Mouse (Mus musculus) liver, embryonic 11.5 days (tissue): ENCODE measurements around the gene Jak3. TPM values are rescaled to one million over a fixed set of nuclear protein-coding genes. Genes with fewer than 3 reads are reported as not detected.
"Not testable (repeated sequence)": the region's sequence is repeated elsewhere in the genome, so short reads cannot be mapped to it uniquely, and the experiment has no call there.

Source experiments
- ATAC-seq: fragments of 200-750 bp; cut with Nextera tagmentation; replicated peaks from 2 replicates; pipeline ENCODE4 v1.8.0; 2017; ENCODE audit warnings: moderate number of reproducible peaks, mild to moderate bottlenecking, moderate TSS enrichment, moderate library complexity; ENCODE audit not compliant: low FRiP score
- DNase-seq: peaks from one replicate; pipeline ENCODE4 v3.0.0-alpha.2; 2017; ENCODE audit warnings: low spot score
- H3K27ac ChIP-seq: fragments of 300-500 bp; sonication (generic); 2 replicates; pipeline ENCODE4 v1.5.1; 2014; ENCODE audit warnings: mild to moderate bottlenecking, low read depth, low read length, control low read depth
- H3K27me3 ChIP-seq: fragments of 300-500 bp; sonication (generic); replicated peaks from 2 replicates; pipeline ENCODE4 v1.6.1; 2014; ENCODE audit warnings: low read length, mixed read lengths; ENCODE audit not compliant: control insufficient read depth, insufficient read depth
- H3K36me3 ChIP-seq: fragments of 300-500 bp; sonication (generic); 2 replicates; pipeline ENCODE4 v1.6.1; 2014; ENCODE audit warnings: mild to moderate bottlenecking, low read length, moderate library complexity, mixed read lengths; ENCODE audit not compliant: control insufficient read depth, insufficient read depth
- H3K4me1 ChIP-seq: fragments of 300-500 bp; sonication (generic); replicated peaks from 2 replicates; pipeline ENCODE4 v1.6.1; 2014; ENCODE audit warnings: low read length, mixed read lengths; ENCODE audit not compliant: control insufficient read depth, insufficient read depth
- H3K4me2 ChIP-seq: fragments of 300-500 bp; sonication (generic); 2 replicates; pipeline ENCODE4 v1.6.1; 2014; ENCODE audit warnings: mild to moderate bottlenecking, control low read depth, moderate library complexity
- H3K4me3 ChIP-seq: fragments of 300-500 bp; sonication (generic); 2 replicates; pipeline ENCODE4 v1.5.1; 2014; ENCODE audit warnings: low read depth, low read length, control low read depth
- H3K9ac ChIP-seq: fragments of 300-500 bp; sonication (generic); 2 replicates; pipeline ENCODE4 v1.6.1; 2014; ENCODE audit warnings: low read depth, low read length, control low read depth
- H3K9me3 ChIP-seq: fragments of 300-500 bp; sonication (generic); 2 replicates; pipeline ENCODE4 v1.6.1; 2016; ENCODE audit warnings: low read length, inconsistent platforms, mixed read lengths; ENCODE audit not compliant: control insufficient read depth
- WGBS: fragments of 180-500 bp; shearing (Covaris S2); extraction: QIAGEN DNeasy Blood & Tissue Kit; methylation state at CpG from one replicate; pipeline ENCODE4 v1.1.7; 2014; 5-methylcytosine and 5-hydroxymethylcytosine counted together
- microRNA-seq: library from miRNA; unstranded; fragments of <30 nt; microRNA quantifications from one replicate; pipeline ENCODE4, GENCODE M21; 2017; ENCODE audit warnings: borderline number of aligned reads
- polyA plus RNA-seq: library from polyadenylated mRNA; unstranded; fragments of >200 nt; fragmentation: Nextera tagmentation; extraction: Ambion mirVana; gene quantifications from 2 replicates; pipeline ENCODE4 v1.2.1, GENCODE M21; 2014

Jak3 gene
- polyA plus RNA-seq, 1 experiment from 2014 or later: 10.1 TPM

DNA sequence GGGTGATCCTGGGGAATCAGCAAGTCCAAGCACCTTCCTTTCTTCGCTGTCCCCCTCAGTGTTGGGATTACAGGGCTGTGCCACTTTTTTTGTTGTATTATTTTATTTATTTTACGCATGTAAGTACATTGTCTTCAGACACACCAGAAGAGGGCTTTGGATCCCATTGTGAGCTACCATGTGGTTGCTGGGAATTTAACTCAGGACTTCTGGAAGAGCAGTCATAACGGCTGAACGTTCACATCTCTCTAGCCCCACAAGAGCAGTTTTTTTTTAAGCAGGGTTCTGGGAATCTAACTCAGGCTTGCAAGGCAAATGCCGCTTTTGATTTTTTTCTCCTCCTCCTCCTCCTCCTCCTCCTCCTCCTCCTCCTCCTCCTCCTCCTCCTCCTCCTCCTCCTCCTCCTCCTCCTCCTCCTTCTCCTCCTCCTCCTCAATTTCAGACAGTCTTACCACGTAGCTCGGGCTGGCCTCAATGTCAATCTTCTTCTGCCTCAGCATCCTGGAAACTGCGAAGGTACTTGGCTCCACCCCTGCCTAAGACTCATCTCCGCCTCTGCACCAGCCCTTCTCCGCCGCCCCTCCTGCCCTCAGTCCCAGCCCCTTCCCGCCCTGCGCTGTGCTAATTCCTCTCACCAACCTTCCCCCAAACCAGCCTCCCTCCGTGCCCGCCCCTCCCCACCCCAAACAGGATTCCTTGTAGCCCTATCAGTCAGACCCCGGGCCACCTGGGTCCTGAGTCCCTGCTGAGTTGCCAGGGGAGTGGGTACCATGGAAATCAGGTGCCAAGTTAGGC is 52.9 kb downstream of the Jak3 start:
- Histone ChIP-seq H3K4me1 (peaks cover 11% of the 10 kb centered on the region), H3K9me3 (no peaks in the 10 kb centered on the region), H3K27me3 (peaks cover 30% of the 10 kb centered on the region), H3K36me3 (no peaks in the 10 kb centered on the region), H3K4me3 (no peak overlapping the region), H3K27ac (no peak overlapping the region), H3K4me2 (peak overlapping the region; percentile 68), H3K9ac (no peak overlapping the region)
- WGBS: 8% methylated on average over 14 of the region's 16 CpGs
- DNase-seq: no peak
- ATAC-seq: no peak

DNA sequence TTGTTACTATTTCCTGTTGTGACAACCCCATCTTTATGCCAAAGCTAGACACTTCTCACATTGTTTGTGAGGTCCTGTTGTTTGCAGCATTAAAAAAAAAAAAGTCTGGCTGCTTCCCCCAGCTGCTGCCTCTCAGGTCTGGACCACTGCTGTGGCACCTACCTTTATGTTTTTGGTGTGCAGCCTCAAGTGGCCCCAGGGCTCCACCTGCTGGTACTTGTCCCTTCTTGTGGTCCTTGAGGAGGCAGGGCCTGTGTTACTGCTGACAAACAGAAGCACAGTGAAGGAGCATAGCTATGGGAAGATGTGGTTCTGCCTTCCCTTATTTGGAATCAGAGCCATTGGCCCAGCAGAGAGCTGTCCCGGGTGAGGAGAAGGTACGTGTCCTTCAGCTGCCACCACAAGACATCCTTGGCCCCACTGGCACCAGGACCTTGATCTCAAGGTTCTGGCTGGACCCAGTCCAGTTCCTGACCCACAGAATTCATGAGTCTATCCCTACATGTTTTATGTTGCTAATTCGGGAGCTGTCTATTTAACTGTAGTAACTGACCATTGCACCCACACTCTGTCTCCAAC is 55.6 kb downstream of the Jak3 start:
- WGBS: 54% methylated on average over 3 of the region's 3 CpGs
- H3K9me3 ChIP-seq: no peaks in the 10 kb centered on the region
- 0 out of 2 replicates have a peak, but pooled peaks cover 5% of the 10 kb centered on the region for H3K4me1 ChIP-seq
- H3K4me2 ChIP-seq: no peak overlapping the region
- no peak overlapping the region for H3K27ac ChIP-seq
- H3K4me3 ChIP-seq: no peak overlapping the region
- no peak for DNase-seq
- no peaks in the 10 kb centered on the region for H3K36me3 ChIP-seq
- H3K27me3 ChIP-seq: peaks cover 13% of the 10 kb centered on the region; the same call in 1 of the 2 replicates
- H3K9ac ChIP-seq: no peak overlapping the region
- no peak for ATAC-seq

GRCm38 (mm10) chr8:71738316-71738715 is 62.2 kb downstream of the Jak3 start:
- not testable (repeated sequence) for H3K9me3 ChIP-seq, H3K4me3 ChIP-seq, DNase-seq, H3K36me3 ChIP-seq, H3K9ac ChIP-seq, H3K27me3 ChIP-seq, H3K27ac ChIP-seq, ATAC-seq, H3K4me2 ChIP-seq, H3K4me1 ChIP-seq

Small RNA genes lying within 50 kb of the gene (microRNA-seq; reads per million reads assigned to microRNA genes)
- gene Mir6769b: not detected

Other genes with a start within 250 kb of the Jak3 start
- 20.6 and 21.4 TPM in 2 replicates for gene Abhd8, start 212.6 kb upstream of the Jak3 start, polyA plus RNA-seq
- 215 and 229 TPM in 2 replicates for gene Mrpl34, start 211.3 kb upstream of the Jak3 start, polyA plus RNA-seq
- gene Dda1, start 207.1 kb upstream of the Jak3 start, polyA plus RNA-seq: 94.1 and 98.2 TPM in 2 replicates
- 0.60 and 0.96 TPM in 2 replicates for gene Ano8, start 190.3 kb upstream of the Jak3 start, polyA plus RNA-seq
- 9.5 and 10.4 TPM in 2 replicates for gene Gtpbp3, start 188.2 kb upstream of the Jak3 start, polyA plus RNA-seq
- gene Plvap, start 164.5 kb upstream of the Jak3 start, polyA plus RNA-seq: 56.0 and 57.3 TPM in 2 replicates
- 0.16 and 0.44 TPM in 2 replicates for gene Ccdc194, start 150.6 kb upstream of the Jak3 start, polyA plus RNA-seq
- gene Bst2, start 138.8 kb upstream of the Jak3 start, polyA plus RNA-seq: 21.9 and 24.0 TPM in 2 replicates
- 68.1 and 71.0 TPM in 2 replicates for gene Mvb12a, start 133.4 kb upstream of the Jak3 start, polyA plus RNA-seq
- 0.53 and 1.1 TPM in 2 replicates for gene Tmem221, start 117.4 kb upstream of the Jak3 start, polyA plus RNA-seq
- gene Nxnl1, start 109.7 kb upstream of the Jak3 start, polyA plus RNA-seq: 0.23 and 0.30 TPM in 2 replicates
- gene Slc27a1, start 107.4 kb upstream of the Jak3 start, polyA plus RNA-seq: 6.2 and 7.0 TPM in 2 replicates
- gene Pgls, start 84.1 kb upstream of the Jak3 start, polyA plus RNA-seq: 200 TPM in 2 replicates
- gene Fam129c, start 78.6 kb upstream of the Jak3 start, polyA plus RNA-seq: 0.88 and 3.8 TPM in 2 replicates
- gene Colgalt1, start 65.3 kb upstream of the Jak3 start, polyA plus RNA-seq: 45.2 and 45.4 TPM in 2 replicates
- 0.41 and 0.45 TPM in 2 replicates for gene Unc13a, start 4.5 kb upstream of the Jak3 start, polyA plus RNA-seq
- gene Insl3, start 12.9 kb downstream of the Jak3 start, polyA plus RNA-seq: 1.3 and 2.0 TPM in 2 replicates
- 2.1 and 2.9 TPM in 2 replicates for gene B3gnt3, start 25.5 kb downstream of the Jak3 start, polyA plus RNA-seq
- 20.8 and 21.1 TPM in 2 replicates for gene Fcho1, start 49.4 kb downstream of the Jak3 start, polyA plus RNA-seq
- 3.9 and 4.2 TPM in 2 replicates for gene Zfp709, start 205.7 kb downstream of the Jak3 start, polyA plus RNA-seq
- gene Zfp882, start 232.3 kb downstream of the Jak3 start, polyA plus RNA-seq: 1.5 and 1.6 TPM in 2 replicates
- gene Zfp617, start 232.3 kb downstream of the Jak3 start, polyA plus RNA-seq: 19.9 and 20.0 TPM in 2 replicates